Mouse (Mus musculus) thymus, postnatal 25 days (tissue): ENCODE data around the gene Susd1.
A peak's percentile ranks its signal among the peaks of the same experiment; 100 is the strongest.

ENCODE experiments used
- DNase-seq: peaks from one replicate; pipeline ENCODE4 v3.0.0; 2022

Gene Susd1

DNA sequence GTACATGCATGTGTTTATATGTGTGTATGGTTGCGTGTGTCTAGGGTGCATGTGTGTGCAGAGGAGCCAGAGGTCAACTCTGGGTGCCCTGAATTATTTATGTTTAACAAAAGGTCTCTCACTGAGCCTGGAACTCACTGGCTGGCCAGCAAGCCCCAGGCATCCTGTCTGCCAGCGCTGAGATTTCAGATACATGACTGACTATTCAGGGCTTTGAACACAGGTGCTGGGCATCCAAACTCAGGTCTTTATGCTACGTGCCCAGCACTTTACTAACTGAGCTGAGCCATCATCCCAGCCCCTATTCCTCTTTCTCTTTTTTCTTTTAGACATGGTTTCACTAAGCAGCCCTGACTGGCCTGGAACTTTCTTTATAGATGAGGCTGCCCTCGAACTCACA is 59.8 kb downstream of the Susd1 start:
- no peak for DNase-seq

DNA sequence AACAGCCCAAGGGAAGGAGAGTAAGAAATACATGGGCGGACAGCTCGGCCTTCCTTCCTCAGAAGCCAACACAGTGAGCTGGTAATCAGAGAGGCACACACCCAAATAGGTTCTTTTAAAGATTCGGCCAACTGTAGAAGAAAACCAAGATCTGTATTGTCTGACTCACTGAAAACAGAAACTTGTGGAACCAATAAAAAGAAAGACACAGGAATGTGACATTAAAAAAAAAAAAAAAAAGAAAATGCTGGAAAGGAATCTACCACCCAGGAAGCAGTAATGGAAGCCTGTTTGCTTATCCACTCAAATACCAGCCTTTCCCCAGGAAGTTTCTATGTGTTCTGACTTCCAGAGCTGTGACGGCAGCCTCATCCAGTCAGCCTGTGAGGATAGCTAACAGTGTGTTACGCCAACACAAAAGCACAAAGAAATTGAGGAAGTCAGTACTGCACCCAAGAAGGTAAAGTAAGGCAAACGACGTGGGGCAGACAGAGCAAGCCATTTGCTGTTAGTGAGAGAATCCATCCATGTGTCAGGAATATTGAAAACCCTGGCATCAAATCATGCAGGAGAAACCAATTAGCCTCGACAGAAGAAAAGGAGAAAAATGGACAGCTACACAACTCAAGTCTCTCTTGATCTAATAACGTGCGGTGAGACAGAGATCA is 64.0 kb downstream of the Susd1 start:
- no peak for DNase-seq

- no peak for DNase-seq
Measured at GRCm38 (mm10) chr4:59372546-59373157, 65.8 kb downstream of the Susd1 start.

- DNase-seq: no peak
Measured at GRCm38 (mm10) chr4:59371910-59372309, 66.5 kb downstream of the Susd1 start.

DNA sequence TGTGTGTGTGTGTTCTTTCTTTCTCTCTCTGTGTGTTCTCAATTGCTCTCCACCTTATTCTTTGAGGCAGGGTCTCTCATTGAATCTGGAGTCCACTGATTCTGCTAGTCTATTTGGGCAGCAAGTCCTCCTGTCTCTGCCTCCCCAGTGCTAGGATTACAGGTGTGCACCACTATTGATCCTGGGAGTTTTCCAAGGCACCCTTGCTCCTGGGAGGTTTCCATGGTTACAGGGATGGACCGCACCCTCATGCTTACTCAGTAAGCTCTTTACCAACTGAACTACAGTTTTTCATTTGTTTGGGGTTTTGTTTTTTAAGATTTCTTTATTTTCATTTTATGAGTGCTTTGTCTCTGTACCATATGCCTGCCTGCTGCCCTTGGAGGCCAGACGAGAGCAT is 68.5 kb downstream of the Susd1 start:
- no peak for DNase-seq

- DNase-seq: no peak
Measured at GRCm38 (mm10) chr4:59368118-59368517, 70.3 kb downstream of the Susd1 start.

GRCm38 (mm10) chr4:59366206-59366605 is 72.2 kb downstream of the Susd1 start:
- DNase-seq: no peak

DNA sequence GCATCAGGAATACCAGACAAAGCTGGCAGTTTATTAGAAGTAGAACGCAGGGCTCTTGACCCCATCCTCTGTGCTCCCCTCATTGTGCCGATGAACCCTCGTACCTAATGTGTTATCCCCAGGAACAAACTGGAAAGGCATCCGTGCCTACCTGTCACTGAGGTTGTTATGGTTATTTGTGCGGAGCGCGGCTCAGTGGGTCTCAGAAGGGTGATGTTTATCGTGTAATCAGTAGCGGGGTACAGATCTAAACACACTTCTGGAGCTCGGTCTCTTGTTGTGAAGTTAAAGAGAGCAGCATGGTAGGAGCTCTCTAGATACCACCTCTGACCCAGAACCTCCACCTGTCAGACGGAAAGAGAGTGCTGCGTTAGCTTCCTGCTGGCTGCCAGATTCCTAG is 72.9 kb downstream of the Susd1 start:
- DNase-seq: no peak

DNA sequence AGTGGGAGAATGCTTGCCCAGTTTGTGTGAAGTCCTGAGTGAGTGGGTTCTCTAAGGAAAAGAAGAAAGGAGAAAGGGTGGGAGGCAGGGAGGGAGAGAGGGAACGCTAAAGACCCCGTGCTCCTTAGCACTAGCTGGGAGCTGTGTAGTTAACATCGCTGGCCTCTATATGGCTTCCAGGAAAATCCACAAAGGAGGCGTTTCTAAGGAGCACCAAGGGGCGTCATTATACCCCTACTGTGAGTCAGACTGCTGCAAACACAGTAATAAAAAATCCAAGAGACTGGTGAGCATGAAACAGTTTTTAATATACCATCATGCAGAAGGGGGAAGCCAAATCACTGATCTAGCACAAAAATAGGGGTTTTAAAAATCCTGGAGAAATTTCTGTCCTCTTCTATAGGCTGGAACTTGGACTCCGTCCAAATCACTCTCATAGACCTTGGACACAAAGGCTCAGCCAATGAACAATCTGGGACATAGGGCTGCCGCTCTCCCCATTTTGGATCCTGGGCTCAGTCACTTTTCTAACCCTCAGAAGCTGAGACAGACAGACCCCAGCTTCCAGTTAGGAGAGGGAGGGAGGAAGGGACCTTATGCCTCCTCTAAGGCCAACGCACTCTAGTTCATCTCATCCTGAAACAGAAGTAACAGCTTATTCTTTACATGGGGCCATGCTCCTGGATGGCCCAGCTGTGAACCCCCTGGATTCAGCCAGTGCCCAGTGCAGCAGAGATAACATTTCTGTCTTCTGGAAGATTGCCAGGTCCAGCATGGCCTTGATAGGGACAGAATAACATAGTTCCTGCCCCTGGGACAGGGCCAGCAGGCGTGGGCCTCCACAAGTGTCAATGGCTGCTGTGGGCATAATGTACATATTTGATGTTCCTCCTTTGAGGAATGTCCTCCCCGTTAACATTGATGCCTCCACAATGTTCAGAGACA is 73.9 kb downstream of the Susd1 start:
- no peak for DNase-seq

GRCm38 (mm10) chr4:59363041-59363440 is 75.4 kb downstream of the Susd1 start:
- no peak for DNase-seq

- DNase-seq: peak; percentile 82
Measured at GRCm38 (mm10) chr4:59360704-59361103, 77.7 kb downstream of the Susd1 start.

DNA sequence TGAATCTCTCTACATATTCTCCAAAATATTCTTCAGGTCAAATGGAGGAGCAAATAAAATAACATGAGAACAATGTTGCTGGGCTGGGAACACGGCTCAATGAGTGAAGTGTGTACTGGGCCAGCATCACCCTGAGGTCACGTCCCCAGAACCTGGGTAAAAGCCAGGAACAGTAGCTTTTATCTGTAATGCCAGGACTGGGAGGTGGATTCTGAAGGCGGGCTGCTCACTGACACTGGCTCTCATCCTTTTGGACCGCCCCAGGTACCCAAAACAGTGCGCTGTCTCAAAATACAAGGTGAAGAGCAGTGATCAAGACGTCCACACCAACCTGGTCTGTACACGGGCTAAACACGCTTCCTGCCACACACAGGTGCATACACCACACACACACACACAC is 78.5 kb downstream of the Susd1 start:
- DNase-seq: no peak

DNA sequence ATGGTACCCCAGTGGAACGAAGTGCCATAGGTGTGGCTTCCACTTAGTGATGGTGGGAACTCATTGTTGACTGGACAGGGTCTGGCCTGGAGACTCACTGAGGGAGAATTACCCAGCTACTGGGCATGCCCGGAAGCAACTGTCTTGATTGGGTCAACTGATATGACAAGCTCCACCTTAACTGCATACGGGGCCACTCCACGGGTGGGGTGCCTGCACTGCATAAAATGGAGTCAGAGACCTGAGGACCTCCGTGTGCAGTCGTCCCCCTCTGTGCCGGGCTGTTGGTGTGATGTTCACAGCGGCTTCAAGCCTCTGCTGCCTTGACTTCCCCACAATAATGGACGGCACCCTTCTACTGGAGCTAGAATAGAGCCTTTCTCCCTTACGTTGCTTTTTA is 79.5 kb downstream of the Susd1 start:
- DNase-seq: no peak

DNA sequence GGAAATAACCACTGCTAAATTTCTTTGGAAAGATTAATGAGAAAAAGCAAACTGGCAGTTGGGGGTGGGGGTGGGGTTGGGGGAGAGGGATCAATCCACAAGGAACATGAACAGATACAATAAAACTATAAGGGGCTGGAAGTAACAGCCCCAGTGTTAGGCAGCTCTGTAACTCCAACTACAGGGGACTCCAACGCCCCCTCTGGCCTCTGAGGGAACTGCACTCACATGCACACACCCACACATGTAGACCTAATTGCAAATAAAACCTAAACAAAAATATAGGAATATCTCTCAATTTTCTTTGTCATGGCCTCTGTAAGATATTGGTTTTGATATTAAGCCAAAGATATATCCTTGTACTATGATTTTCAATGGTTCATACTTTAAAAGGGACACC is 83.0 kb downstream of the Susd1 start:
- no peak for DNase-seq

GRCm38 (mm10) chr4:59354666-59355065 is 83.8 kb downstream of the Susd1 start:
- no peak for DNase-seq

- DNase-seq: no peak
Measured at GRCm38 (mm10) chr4:59351938-59352337, 86.5 kb downstream of the Susd1 start.

- no peak for DNase-seq
Measured at GRCm38 (mm10) chr4:59350354-59350753, 88.1 kb downstream of the Susd1 start.

- no peak for DNase-seq
Measured at GRCm38 (mm10) chr4:59349425-59350185, 88.8 kb downstream of the Susd1 start.

DNA sequence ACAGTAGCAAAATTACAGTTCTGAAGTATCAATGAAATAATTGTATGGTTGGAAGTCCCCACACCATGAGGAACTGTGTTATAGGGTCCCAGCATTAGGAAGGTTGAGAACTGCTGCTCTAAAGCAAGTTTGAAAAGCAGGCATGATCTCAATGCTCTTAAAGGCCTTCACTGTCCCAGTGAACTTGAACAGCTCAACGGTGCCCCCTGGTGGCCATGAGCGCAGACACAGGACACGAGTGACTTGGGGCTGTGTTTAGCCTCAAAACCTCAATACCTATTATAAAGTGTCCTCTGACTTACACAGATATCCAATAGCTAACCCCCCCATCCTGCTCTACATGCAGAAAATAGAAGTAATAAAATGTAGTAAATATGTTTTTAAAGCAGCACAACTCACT is 97.7 kb downstream of the Susd1 start:
- peak; percentile 93 for DNase-seq

DNA sequence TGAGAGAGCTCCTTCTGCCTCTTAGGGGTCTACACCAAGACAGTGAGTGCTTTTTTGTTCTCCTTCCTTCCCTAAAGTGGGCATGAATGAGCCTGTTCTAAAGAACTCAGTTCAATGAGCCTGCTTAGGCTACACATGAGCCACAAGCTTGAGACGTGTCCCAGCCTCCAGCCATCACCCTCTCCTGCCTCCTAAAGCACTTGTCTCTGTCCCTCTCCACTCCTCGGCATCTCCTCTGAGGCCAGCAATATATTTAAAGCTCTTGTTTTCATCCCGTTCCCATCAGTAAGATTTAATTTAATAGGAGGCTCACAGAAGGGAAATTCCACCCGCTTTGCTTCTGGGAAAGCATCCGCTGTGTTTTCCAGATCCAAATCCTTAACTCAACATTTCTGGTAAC is 98.4 kb downstream of the Susd1 start:
- DNase-seq: no peak

GRCm38 (mm10) chr4:59338896-59339535 is 99.4 kb downstream of the Susd1 start:
- no peak for DNase-seq

- DNase-seq: no peak
Measured at GRCm38 (mm10) chr4:59337533-59337885, 100.9 kb downstream of the Susd1 start.
